Mouse (Mus musculus): ENCODE results near the gene Atp2c1. TPM values are rescaled to one million over a fixed set of nuclear protein-coding genes. Genes with fewer than 3 reads are reported as not detected.

Atp2c1 gene
- polyA plus RNA-seq, 1 experiment from 2014 or later = 33.2 TPM

DNA sequence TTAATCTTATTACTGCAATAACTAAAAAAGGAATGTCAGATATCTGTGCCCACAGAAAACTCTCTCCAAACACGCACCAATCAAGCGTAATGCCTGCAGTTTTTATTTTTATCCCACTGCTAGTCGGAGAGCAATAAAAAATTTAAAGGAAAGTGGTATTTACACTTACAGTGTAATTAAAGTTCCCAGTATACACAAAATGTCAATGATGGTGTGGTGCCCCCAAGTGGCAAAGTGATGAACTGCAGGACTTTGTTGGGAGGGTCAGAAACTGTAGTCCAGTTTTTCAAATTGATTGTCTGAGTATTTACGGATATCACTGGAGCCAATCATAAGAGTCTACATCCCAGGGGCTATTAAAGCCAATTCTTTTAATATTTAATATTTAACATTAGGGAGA is 137.8 kb downstream of the Atp2c1 start:
- H3K4me2 ChIP-seq (replicated peaks; ENCODE audit: low read depth) = no peak overlapping the region
- H3K36me3 ChIP-seq (ENCODE audit: control insufficient read depth, insufficient read depth, low read length) = no peaks in the 10 kb centered on the region
- H3K27me3 ChIP-seq (ENCODE audit: control insufficient read depth, insufficient read depth, low read length) = no peaks in the 10 kb centered on the region
- no peaks in the 10 kb centered on the region for H3K4me1 ChIP-seq (replicated peaks; ENCODE audit: control insufficient read depth, insufficient read depth)
- H3K4me3 ChIP-seq (ENCODE audit: low read depth, low read length) = no peak overlapping the region
- H3K9ac ChIP-seq (ENCODE audit: low read length) = no peak overlapping the region
- WGBS = 14% methylated on average over 4 of the region's 4 CpGs
- no peak for TF ChIP-seq EP300 (optimal IDR thresholded peaks at IDR 0.05)
- peak; percentile 93 for TF ChIP-seq CTCF (IDR thresholded peaks at IDR 0.05; ENCODE audit: low read depth)
- H3K9me3 ChIP-seq (ENCODE audit: control insufficient read depth, low read length) = no peaks in the 10 kb centered on the region
- DNase-seq (ENCODE audit: low spot score) = peak; percentile 73
- ATAC-seq (ENCODE audit: low FRiP score, low TSS enrichment) = no peak
- no peak overlapping the region for H3K27ac ChIP-seq (replicated peaks)

DNA sequence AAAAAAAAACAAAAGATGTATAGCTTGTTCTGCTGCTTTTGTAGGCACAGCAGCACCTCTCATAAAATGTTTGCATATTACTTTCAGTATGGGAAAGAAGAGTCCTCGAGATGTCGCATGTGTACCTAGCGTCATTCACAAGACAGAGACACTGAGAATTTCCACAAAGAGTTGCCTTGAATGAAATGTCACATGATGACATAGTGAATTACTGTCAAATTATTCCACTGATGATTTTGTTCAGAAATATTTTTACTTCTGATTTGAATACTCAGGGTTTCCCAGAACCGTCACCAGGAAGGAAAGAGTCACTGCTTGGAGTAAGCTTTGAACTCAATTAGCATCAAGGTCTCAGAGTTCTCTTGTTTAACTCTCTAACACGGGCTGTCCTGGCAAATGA is 139.7 kb downstream of the Atp2c1 start:
- DNase-seq (ENCODE audit: low spot score) (no peak), ATAC-seq (ENCODE audit: low FRiP score, low TSS enrichment) (no peak)
- Histone ChIP-seq H3K4me1 (replicated peaks; ENCODE audit: control insufficient read depth, insufficient read depth) (no peaks in the 10 kb centered on the region), H3K4me2 (replicated peaks; ENCODE audit: low read depth) (no peak overlapping the region), H3K9ac (ENCODE audit: low read length) (no peak overlapping the region), H3K27ac (replicated peaks) (no peak overlapping the region), H3K36me3 (ENCODE audit: control insufficient read depth, insufficient read depth, low read length) (no peaks in the 10 kb centered on the region), H3K27me3 (ENCODE audit: control insufficient read depth, insufficient read depth, low read length) (no peaks in the 10 kb centered on the region), H3K4me3 (ENCODE audit: low read depth, low read length) (no peak overlapping the region), H3K9me3 (ENCODE audit: control insufficient read depth, low read length) (no peaks in the 10 kb centered on the region)
- TF ChIP-seq CTCF (IDR thresholded peaks at IDR 0.05; ENCODE audit: low read depth) (no peak), EP300 (optimal IDR thresholded peaks at IDR 0.05) (no peak)
- 76% methylated on average over 5 of the region's 5 CpGs for WGBS

DNA sequence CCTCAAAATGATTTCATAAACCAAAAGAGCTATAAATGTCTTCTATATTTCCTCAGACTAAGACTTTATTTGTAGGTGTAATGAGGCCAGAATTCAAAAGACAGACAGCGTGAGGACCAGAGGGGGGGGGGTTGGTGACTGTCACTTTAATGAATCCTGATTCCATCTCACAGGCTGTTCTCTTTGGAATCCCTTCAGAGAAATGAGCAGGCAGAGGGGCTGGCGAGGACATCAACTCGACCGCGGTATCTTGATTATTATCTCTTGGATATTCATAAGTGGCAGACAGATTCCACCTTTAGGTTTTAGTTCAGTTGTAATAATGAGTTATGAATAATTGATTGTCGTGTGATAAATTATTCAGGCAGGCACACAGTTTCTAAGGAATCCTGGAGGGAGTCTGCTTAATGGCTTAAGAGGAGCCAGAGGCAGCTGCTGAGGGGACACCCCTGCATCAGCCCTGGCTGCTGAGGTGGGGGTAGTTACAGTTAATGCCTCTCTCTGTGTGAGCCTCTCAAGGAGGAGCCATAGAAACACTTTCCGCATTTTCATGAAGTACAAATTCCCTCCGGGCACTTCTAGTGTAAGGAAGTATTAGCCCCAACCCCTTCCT is 147.5 kb downstream of the Atp2c1 start:
- Histone ChIP-seq H3K9me3 (ENCODE audit: control insufficient read depth, low read length) (no peaks in the 10 kb centered on the region), H3K4me1 (replicated peaks; ENCODE audit: control insufficient read depth, insufficient read depth) (no peaks in the 10 kb centered on the region), H3K9ac (ENCODE audit: low read length) (no peak overlapping the region), H3K4me2 (replicated peaks; ENCODE audit: low read depth) (no peak overlapping the region), H3K27me3 (ENCODE audit: control insufficient read depth, insufficient read depth, low read length) (no peaks in the 10 kb centered on the region), H3K27ac (replicated peaks) (no peak overlapping the region), H3K4me3 (ENCODE audit: low read depth, low read length) (no peak overlapping the region), H3K36me3 (ENCODE audit: control insufficient read depth, insufficient read depth, low read length) (no peaks in the 10 kb centered on the region)
- DNase-seq (ENCODE audit: low spot score) = no peak
- no peak for ATAC-seq (ENCODE audit: low FRiP score, low TSS enrichment)
- no peak for TF ChIP-seq CTCF (IDR thresholded peaks at IDR 0.05; ENCODE audit: low read depth)
- no peak for TF ChIP-seq EP300 (optimal IDR thresholded peaks at IDR 0.05)
- WGBS = 82% methylated on average over 8 of the region's 8 CpGs

DNA sequence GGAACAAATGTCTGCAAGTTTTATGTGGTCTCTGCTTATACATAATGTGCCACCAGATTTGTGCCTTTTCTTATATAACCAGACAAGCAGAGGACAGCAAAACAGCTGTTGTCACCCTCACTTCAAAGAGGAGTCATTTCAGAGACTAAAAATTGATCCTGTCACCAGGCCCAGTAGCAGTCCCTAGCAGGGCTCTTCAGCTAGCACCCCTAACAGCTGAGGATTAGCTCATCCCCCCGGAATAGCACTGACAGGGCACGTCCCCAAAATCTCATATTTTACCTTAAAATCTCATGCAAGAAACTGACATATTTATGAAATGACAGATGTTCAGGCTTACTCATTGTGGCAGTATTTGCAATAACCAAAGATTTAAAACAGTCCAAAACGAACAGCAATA is 149.5 kb downstream of the Atp2c1 start:
- no peak overlapping the region for H3K9ac ChIP-seq (ENCODE audit: low read length)
- no peak for ATAC-seq (ENCODE audit: low FRiP score, low TSS enrichment)
- H3K4me3 ChIP-seq (ENCODE audit: low read depth, low read length) = no peak overlapping the region
- H3K36me3 ChIP-seq (ENCODE audit: control insufficient read depth, insufficient read depth, low read length) = no peaks in the 10 kb centered on the region
- TF ChIP-seq EP300 (optimal IDR thresholded peaks at IDR 0.05) (no peak), CTCF (IDR thresholded peaks at IDR 0.05; ENCODE audit: low read depth) (no peak)
- H3K4me1 ChIP-seq (replicated peaks; ENCODE audit: control insufficient read depth, insufficient read depth) = no peaks in the 10 kb centered on the region
- 58% methylated on average over 3 of the region's 3 CpGs for WGBS
- H3K9me3 ChIP-seq (ENCODE audit: control insufficient read depth, low read length) = no peaks in the 10 kb centered on the region
- H3K4me2 ChIP-seq (replicated peaks; ENCODE audit: low read depth) = no peak overlapping the region
- DNase-seq (ENCODE audit: low spot score) = no peak
- no peak overlapping the region for H3K27ac ChIP-seq (replicated peaks)
- H3K27me3 ChIP-seq (ENCODE audit: control insufficient read depth, insufficient read depth, low read length) = no peaks in the 10 kb centered on the region

DNA sequence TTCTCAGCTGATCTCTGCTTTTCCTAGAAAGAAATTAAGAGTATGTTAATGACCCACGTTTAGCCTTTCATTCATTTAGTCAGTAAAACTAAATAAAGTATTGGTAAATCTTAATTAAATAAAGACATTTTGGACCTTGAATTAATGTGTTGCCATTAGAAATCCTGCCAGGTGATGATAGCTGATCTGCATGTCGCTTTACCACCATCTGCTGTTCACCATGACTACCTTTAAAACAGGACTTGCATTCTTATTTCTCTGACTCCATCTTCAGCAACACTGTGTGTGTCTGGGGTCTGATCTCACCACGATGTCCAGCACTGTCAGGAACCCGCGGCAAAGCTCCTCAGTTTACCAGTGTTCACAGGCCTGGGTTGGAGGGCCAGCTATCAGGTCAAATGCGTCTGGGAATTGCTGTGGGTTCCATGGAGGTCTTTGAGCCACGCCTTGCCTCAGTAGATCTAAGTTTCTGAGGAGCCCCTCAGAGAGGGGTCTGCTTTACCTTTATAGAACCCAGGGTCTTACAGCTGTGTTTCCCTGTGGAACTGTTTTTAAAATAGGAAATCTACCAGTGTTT is 150.1 kb downstream of the Atp2c1 start:
- DNase-seq (ENCODE audit: low spot score) (no peak), ATAC-seq (ENCODE audit: low FRiP score, low TSS enrichment) (no peak)
- Histone ChIP-seq H3K4me1 (replicated peaks; ENCODE audit: control insufficient read depth, insufficient read depth) (no peaks in the 10 kb centered on the region), H3K27me3 (ENCODE audit: control insufficient read depth, insufficient read depth, low read length) (no peaks in the 10 kb centered on the region), H3K4me2 (replicated peaks; ENCODE audit: low read depth) (no peak overlapping the region), H3K9ac (ENCODE audit: low read length) (no peak overlapping the region), H3K27ac (replicated peaks) (no peak overlapping the region), H3K36me3 (ENCODE audit: control insufficient read depth, insufficient read depth, low read length) (no peaks in the 10 kb centered on the region), H3K9me3 (ENCODE audit: control insufficient read depth, low read length) (no peaks in the 10 kb centered on the region), H3K4me3 (ENCODE audit: low read depth, low read length) (no peak overlapping the region)
- WGBS = 74% methylated on average over 7 of the region's 7 CpGs
- TF ChIP-seq EP300 (optimal IDR thresholded peaks at IDR 0.05) = no peak
- TF ChIP-seq CTCF (IDR thresholded peaks at IDR 0.05; ENCODE audit: low read depth) = no peak; the same call in 1 of the 2 replicates

DNA sequence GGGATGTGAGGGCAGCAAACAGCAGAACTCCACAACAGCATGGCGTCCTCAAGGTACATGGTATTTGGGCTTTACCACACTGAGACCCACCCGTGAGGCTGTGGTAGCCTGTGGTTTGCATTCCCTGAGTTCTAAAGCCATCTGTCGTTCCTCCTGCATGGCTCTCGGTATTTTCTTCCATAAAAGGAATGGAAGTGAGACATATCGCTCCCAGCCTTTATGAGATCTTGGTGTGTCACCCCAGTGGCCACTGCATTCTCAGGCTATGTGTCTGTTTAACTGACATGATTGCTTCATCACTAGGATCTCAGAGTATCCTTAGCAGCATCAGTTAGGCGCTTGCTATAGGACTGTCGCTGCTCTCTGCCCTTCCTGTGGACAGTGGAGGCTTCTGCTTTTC is 150.7 kb downstream of the Atp2c1 start:
- WGBS = 64% methylated on average over 7 of the region's 7 CpGs

More for the DNA sequence above, 150.7 kb downstream of the Atp2c1 start:
- DNase-seq (ENCODE audit: low spot score) = no peak
- H3K9me3 ChIP-seq (ENCODE audit: control insufficient read depth, low read length) = no peaks in the 10 kb centered on the region
- ATAC-seq (ENCODE audit: low FRiP score, low TSS enrichment) = no peak
- H3K27me3 ChIP-seq (ENCODE audit: control insufficient read depth, insufficient read depth, low read length) = no peaks in the 10 kb centered on the region
- no peak overlapping the region for H3K4me2 ChIP-seq (replicated peaks; ENCODE audit: low read depth)
- H3K27ac ChIP-seq (replicated peaks) = no peak overlapping the region
- H3K36me3 ChIP-seq (ENCODE audit: control insufficient read depth, insufficient read depth, low read length) = no peaks in the 10 kb centered on the region
- H3K9ac ChIP-seq (ENCODE audit: low read length) = no peak overlapping the region
- TF ChIP-seq CTCF (IDR thresholded peaks at IDR 0.05; ENCODE audit: low read depth) = no peak
- no peak for TF ChIP-seq EP300 (optimal IDR thresholded peaks at IDR 0.05)
- H3K4me3 ChIP-seq (ENCODE audit: low read depth, low read length) = no peak overlapping the region
- H3K4me1 ChIP-seq (replicated peaks; ENCODE audit: control insufficient read depth, insufficient read depth) = no peaks in the 10 kb centered on the region
